Mouse (Mus musculus) erythroblast, embryonic 14.5 days (primary cell): Measurements from ENCODE around the gene Rabgap1l. TPM values are rescaled to one million over a fixed set of nuclear protein-coding genes. Genes with fewer than 3 reads are reported as not detected.

Experiments
- H3K27me3 ChIP-seq: 2 replicates; pipeline ENCODE4 v1.6.1; 2012; ENCODE audit warnings: inconsistent platforms; ENCODE audit not compliant: control insufficient read depth
- H3K36me3 ChIP-seq: 2 replicates; pipeline ENCODE4 v1.6.1; 2012; ENCODE audit warnings: mild to moderate bottlenecking, inconsistent platforms; ENCODE audit not compliant: control insufficient read depth
- H3K4me1 ChIP-seq: 2 replicates; pipeline ENCODE4 v1.6.1; 2012; ENCODE audit warnings: inconsistent platforms; ENCODE audit not compliant: control insufficient read depth
- H3K4me3 ChIP-seq: replicated peaks from 2 replicates; pipeline ENCODE3; 2012; ENCODE audit warnings: moderate library complexity, mild to moderate bottlenecking, inconsistent platforms
- H3K9me3 ChIP-seq: 2 replicates; pipeline ENCODE4 v1.6.1; 2012; ENCODE audit warnings: low read length, inconsistent platforms, mixed read lengths; ENCODE audit not compliant: control insufficient read depth
- GATA1 ChIP-seq: IDR thresholded peaks from 2 replicates; pipeline ENCODE4 v1.6.1; 2012; ENCODE audit warnings: low read length, inconsistent platforms, mixed read lengths
- TAL1 ChIP-seq: IDR thresholded peaks from 3 replicates; pipeline ENCODE4 v1.6.1; 2012; ENCODE audit warnings: low read length, inconsistent platforms, mixed read lengths
- polyA plus RNA-seq: library from polyadenylated mRNA; stranded (reverse); fragments of >175 nt; gene quantifications from 2 replicates; pipeline ENCODE4 v1.2.3, GENCODE M21; 2012

Gene Rabgap1l
- polyA plus RNA-seq, 1 experiment = 1.0 TPM

DNA sequence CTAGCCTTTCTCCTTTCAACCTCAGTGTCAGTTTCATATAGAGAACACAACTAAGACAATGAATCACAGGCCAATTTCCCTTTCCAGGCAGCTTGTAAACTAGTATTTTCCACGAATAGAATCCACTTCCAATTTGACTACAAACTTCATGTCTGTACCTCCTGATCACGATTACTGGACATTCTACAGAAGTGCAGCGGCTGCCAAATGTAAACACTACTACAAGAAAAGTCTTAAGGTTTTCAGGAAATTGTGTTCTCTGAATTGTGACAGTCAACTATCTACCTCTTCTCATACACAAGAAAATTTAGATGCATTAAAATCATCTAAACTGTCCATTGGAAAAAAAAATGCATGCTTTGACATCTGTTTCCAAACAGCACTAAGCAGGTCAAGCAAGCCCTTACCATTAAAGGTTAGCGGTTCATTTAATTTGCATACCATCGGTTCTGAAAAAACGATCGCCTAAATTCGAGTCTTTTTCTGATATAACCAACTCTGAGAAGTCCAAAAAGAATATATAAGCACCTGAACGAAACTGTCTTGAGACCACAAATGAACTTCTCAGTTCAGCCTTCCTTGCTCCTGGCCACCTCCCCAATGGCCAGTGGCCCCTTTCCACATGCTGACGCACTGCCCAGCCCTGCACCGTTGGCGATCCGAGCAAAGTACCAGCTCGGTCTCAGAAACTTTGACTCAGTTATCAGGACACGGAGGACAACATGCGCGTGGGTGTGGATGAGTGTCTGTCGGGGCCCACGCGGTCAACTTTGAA lies 1.4 kb downstream of the Rabgap1l start:
- H3K9me3 ChIP-seq = no peaks in the 10 kb centered on the region
- H3K36me3 ChIP-seq = peaks cover 2% of the 10 kb centered on the region; the same call in 1 of the 2 replicates
- H3K4me3 ChIP-seq = peak overlapping the region; percentile 89
- H3K27me3 ChIP-seq = no peaks in the 10 kb centered on the region
- TF ChIP-seq TAL1 (no peak), GATA1 (no peak)
- H3K4me1 ChIP-seq = peaks cover 83% of the 10 kb centered on the region

DNA sequence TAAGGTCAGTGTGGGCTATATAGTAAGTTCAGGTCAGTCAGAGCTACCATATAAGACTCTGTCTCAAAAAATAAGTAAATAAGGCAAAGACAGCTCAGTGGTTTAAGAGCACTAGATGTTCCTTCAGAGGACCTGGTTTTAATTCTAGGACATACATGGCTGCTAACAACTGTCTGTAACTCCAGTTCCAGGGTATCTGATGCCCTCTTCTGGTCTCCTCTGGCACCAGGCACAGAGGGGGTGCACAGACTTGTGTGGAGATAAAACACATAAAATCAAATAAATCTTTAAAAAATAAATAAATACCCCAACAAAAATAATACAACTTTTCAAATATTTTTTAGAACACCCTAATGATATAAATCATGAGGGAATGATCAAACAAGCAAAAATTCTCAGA lies 2.4 kb downstream of the Rabgap1l start:
- H3K27me3 ChIP-seq = no peaks in the 10 kb centered on the region
- H3K4me1 ChIP-seq = peaks cover 84% of the 10 kb centered on the region
- H3K36me3 ChIP-seq = peaks cover 10% of the 10 kb centered on the region
- TF ChIP-seq GATA1 (no peak), TAL1 (no peak)
- no peaks in the 10 kb centered on the region for H3K9me3 ChIP-seq
- peak overlapping the region; percentile 89 for H3K4me3 ChIP-seq

DNA sequence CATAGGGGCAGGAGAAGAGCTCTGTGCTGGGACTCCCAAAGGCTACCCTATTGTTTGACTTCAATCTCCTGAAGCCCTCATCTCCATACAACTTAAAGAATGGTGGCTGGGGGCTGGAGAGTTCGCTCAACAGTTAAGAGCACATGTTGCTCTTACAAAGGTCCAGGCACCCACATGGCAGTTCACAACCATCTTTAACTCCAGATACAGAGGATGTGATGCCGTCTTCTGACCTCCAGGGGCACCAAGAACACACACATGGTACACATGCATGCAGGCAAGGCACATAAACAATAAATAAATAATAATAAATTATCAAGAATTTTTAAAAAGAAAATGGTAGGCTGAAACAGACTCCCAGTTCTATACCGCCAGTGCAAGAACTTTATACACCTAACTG lies 3.1 kb downstream of the Rabgap1l start:
- TF ChIP-seq GATA1 = no peak
- no peaks in the 10 kb centered on the region for H3K9me3 ChIP-seq
- H3K4me3 ChIP-seq = no peak overlapping the region
- no peaks in the 10 kb centered on the region for H3K27me3 ChIP-seq
- peaks cover 13% of the 10 kb centered on the region for H3K36me3 ChIP-seq
- peaks cover 77% of the 10 kb centered on the region for H3K4me1 ChIP-seq

DNA sequence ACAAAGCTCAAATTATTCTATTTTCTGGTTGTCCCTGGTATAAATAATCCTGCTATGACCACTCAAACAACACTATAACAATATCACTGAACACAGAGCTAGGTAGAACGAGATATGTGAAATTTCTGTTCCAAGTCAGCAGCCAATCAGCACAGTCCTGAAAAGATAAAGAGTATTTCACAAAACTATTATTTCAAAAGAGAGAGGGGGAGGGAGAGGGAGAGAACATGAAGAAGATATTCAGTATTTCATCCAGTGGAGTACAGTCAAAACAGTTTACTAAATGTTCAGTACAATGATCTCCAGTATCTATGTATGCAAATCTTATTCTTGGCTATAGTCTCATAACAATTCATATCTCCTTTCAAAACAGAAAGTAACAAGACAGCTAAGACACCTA lies 5.1 kb downstream of the Rabgap1l start:
- Histone ChIP-seq H3K4me1 (peaks cover 69% of the 10 kb centered on the region), H3K27me3 (no peaks in the 10 kb centered on the region), H3K4me3 (peak overlapping the region; percentile 40), H3K36me3 (peaks cover 16% of the 10 kb centered on the region), H3K9me3 (no peaks in the 10 kb centered on the region)
- TF ChIP-seq TAL1 = no peak
- no peak for TF ChIP-seq GATA1

DNA sequence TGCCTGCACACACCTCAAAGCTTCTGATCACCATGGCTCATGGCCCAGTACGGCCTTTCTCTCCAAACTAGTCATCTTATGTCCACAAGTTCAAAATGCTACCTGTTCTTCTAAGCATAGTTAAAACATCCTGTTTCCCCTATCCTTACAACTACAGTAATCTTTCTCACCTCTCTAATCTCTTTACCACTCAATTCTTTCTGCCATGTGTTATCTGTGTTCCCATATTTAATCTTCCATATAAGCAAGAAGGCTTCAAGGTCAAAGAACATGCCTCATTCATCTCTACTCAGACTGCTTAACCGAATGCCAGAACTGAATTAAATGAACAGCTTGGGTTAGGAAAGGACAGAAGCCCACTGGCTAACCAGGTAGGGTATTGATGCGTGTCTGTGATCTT lies 5.8 kb downstream of the Rabgap1l start:
- no peak for TF ChIP-seq TAL1
- TF ChIP-seq GATA1 = no peak
- Histone ChIP-seq H3K36me3 (peaks cover 18% of the 10 kb centered on the region), H3K9me3 (no peaks in the 10 kb centered on the region), H3K27me3 (no peaks in the 10 kb centered on the region), H3K4me3 (no peak overlapping the region), H3K4me1 (peaks cover 68% of the 10 kb centered on the region)

DNA sequence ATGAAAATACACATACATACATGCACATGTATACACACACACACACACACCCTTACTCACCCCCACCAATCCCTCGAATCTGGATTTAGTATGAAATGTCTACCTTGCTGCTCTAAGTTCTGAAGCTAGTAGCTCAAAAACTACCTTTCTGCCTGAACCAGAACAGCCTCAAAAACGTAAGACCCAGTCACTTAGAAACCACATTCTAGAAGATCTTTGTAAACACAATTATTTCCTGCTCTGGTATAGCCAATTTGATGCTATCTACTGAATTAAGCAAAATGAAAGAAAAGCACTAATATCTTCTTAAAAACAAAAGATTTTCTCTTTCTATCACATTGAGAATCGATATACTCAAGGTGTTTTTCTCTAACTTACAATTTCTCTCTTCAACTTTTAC lies 6.4 kb downstream of the Rabgap1l start:
- peaks cover 64% of the 10 kb centered on the region for H3K4me1 ChIP-seq
- no peak for TF ChIP-seq GATA1

DNA sequence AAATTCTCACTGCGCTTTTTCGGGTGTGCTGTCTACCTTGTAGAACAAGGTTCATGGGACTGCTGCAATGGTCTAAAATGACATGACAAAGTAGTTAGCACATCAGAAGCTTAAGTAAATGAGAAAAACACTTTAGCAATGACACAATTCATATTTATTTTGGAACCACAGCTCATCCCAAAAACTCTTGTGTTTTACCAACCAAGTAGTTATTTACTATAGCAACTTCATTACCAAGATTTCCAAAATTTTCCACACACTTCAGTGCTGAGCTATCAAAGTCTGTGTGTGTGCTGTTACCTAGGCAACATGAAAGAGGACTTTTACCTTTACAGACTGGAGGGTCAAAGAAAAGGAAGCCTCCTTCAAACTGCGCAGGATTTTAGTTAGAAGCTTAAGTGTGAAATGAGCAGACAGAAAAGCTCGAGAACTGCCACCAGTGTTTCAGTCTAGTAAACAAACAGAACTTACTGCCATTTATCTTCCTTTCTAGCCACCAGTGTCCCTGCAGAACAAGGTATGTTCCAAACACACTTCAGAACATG lies 7.3 kb downstream of the Rabgap1l start:
- Histone ChIP-seq H3K27me3 (no peaks in the 10 kb centered on the region), H3K36me3 (peaks cover 18% of the 10 kb centered on the region), H3K4me1 (peaks cover 56% of the 10 kb centered on the region), H3K9me3 (no peaks in the 10 kb centered on the region), H3K4me3 (no peak overlapping the region)
- no peak for TF ChIP-seq TAL1
- TF ChIP-seq GATA1 = no peak

More for the DNA sequence above, 6.4 kb downstream of the Rabgap1l start:
- Histone ChIP-seq H3K4me3 (no peak overlapping the region), H3K27me3 (no peaks in the 10 kb centered on the region), H3K9me3 (no peaks in the 10 kb centered on the region), H3K36me3 (peaks cover 18% of the 10 kb centered on the region)

DNA sequence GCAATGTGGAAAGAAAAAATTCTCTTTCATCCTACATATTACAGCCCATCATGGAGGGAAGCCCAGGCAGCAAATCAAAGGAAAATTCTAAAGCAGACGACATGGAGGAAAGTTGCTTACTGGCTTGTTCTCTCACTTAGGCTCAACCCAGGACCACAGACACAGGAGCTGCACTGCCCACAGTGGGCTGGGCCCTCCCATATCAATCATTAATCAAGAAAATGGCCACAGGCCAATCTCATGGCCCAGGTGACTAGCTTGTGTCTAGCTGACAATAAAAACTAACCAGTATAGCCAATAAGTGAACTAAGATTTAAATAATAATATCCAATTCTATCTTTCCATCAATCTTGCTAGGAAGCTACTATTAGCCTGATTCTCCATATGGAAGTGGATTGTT lies 8.9 kb downstream of the Rabgap1l start:
- Histone ChIP-seq H3K27me3 (no peaks in the 10 kb centered on the region), H3K9me3 (no peaks in the 10 kb centered on the region), H3K36me3 (peaks cover 16% of the 10 kb centered on the region), H3K4me1 (peaks cover 44% of the 10 kb centered on the region), H3K4me3 (no peak overlapping the region)
- no peak for TF ChIP-seq TAL1
- no peak for TF ChIP-seq GATA1

DNA sequence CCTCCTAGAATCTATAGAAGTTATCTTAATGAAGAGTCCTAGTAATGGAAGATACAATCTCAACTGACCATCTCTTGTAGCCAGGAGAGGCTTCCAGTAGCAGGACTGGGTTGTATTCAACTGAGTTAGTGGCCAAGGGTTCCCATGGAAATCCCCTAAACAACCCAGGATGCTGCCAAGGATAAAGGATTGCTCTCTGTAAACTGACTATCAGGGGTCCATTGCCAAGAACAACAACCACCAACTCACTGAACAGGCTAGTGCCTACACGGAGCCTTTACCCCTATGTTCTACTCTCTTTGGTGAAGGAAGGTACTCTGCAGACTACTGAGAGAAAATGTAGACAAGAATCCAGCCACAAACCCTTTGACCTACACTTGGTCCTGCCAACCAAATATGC lies 18.8 kb downstream of the Rabgap1l start:
- no peak for TF ChIP-seq TAL1
- TF ChIP-seq GATA1 = no peak
- H3K9me3 ChIP-seq = no peaks in the 10 kb centered on the region
- H3K27me3 ChIP-seq = no peaks in the 10 kb centered on the region
- H3K36me3 ChIP-seq = peaks cover 3% of the 10 kb centered on the region
- H3K4me3 ChIP-seq = no peak overlapping the region
- H3K4me1 ChIP-seq = peaks cover 8% of the 10 kb centered on the region; the same call in 1 of the 2 replicates

DNA sequence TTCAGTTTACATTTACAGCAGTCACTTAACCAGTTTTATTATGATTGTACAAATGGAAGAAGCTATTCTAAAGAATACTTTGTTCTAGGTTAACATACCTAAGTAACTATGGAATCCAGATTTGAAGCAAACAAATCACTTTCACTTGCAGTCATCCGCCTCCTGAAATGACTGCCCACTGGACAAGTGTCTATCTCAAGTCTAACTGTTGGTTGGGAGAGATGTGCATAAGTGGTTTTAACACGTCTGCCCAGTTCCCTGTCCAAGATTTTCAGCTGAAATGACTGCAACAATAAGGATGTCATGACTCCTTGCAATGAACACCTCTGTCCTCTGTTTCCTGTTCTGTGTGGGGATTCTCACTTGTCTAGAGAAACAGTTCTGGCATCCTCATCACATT lies 27.4 kb downstream of the Rabgap1l start:
- H3K27me3 ChIP-seq = no peaks in the 10 kb centered on the region
- no peak overlapping the region for H3K4me3 ChIP-seq
- no peaks in the 10 kb centered on the region; the same call in none of the 2 replicates for H3K36me3 ChIP-seq
- TF ChIP-seq GATA1 = no peak
- no peak for TF ChIP-seq TAL1
- peaks cover 5% of the 10 kb centered on the region for H3K4me1 ChIP-seq
- H3K9me3 ChIP-seq = no peaks in the 10 kb centered on the region
